Mouse (Mus musculus): ENCODE measurements around the gene Klc3. TPM values are rescaled to one million over a fixed set of nuclear protein-coding genes. Genes with fewer than 3 reads are reported as not detected.

Klc3 gene
- polyA plus RNA-seq, 1 experiment from 2014 or later: 5.7 TPM

- no peak overlapping the region for H3K27ac ChIP-seq (ENCODE audit: low read depth, low read length)
- H3K4me1 ChIP-seq (ENCODE audit: control insufficient read depth, insufficient read depth, low read length): no peaks in the 10 kb centered on the region
- 78% methylated on average over 18 of the region's 18 CpGs for WGBS
- H3K36me3 ChIP-seq (ENCODE audit: control insufficient read depth, insufficient read depth, low read length): no peaks in the 10 kb centered on the region
- no peak for ATAC-seq (ENCODE audit: low FRiP score, low TSS enrichment)
- no peak overlapping the region for H3K4me3 ChIP-seq (ENCODE audit: low read length)
- no peak overlapping the region for H3K9ac ChIP-seq (ENCODE audit: low read depth, low read length)
- H3K9me3 ChIP-seq (ENCODE audit: control insufficient read depth, low read length): no peaks in the 10 kb centered on the region
- H3K27me3 ChIP-seq (ENCODE audit: control insufficient read depth, insufficient read depth, low read length): no peaks in the 10 kb centered on the region
- no peak overlapping the region for H3K4me2 ChIP-seq (replicated peaks; ENCODE audit: low read depth, low read length)
Measured at GRCm38 (mm10) chr7:19375368-19375767, 28.5 kb downstream of the Klc3 start.

- no peak overlapping the region for H3K4me3 ChIP-seq (ENCODE audit: low read length)
- ATAC-seq (ENCODE audit: low FRiP score, low TSS enrichment): no peak
- peaks cover 3% of the 10 kb centered on the region for H3K4me1 ChIP-seq (ENCODE audit: control insufficient read depth, insufficient read depth, low read length)
- H3K27me3 ChIP-seq (ENCODE audit: control insufficient read depth, insufficient read depth, low read length): peaks cover 8% of the 10 kb centered on the region
- no peaks in the 10 kb centered on the region for H3K9me3 ChIP-seq (ENCODE audit: control insufficient read depth, low read length)
- H3K36me3 ChIP-seq (ENCODE audit: control insufficient read depth, insufficient read depth, low read length): no peaks in the 10 kb centered on the region
- H3K9ac ChIP-seq (ENCODE audit: low read depth, low read length): no peak overlapping the region
- no peak overlapping the region for H3K27ac ChIP-seq (ENCODE audit: low read depth, low read length)
- no peak overlapping the region for H3K4me2 ChIP-seq (replicated peaks; ENCODE audit: low read depth, low read length)
- 93% methylated on average over 2 of the region's 2 CpGs for WGBS
Measured at GRCm38 (mm10) chr7:19373367-19373766, 30.5 kb downstream of the Klc3 start.

- Histone ChIP-seq H3K9ac (ENCODE audit: low read depth, low read length) (peak overlapping the region; percentile 32; the same call in 1 of the 2 replicates), H3K36me3 (ENCODE audit: control insufficient read depth, insufficient read depth, low read length) (no peaks in the 10 kb centered on the region), H3K27me3 (ENCODE audit: control insufficient read depth, insufficient read depth, low read length) (peaks cover 8% of the 10 kb centered on the region), H3K9me3 (ENCODE audit: control insufficient read depth, low read length) (no peaks in the 10 kb centered on the region), H3K4me2 (replicated peaks; ENCODE audit: low read depth, low read length) (peak overlapping the region; percentile 57), H3K27ac (ENCODE audit: low read depth, low read length) (no peak overlapping the region), H3K4me3 (ENCODE audit: low read length) (peak overlapping the region; percentile 32), H3K4me1 (ENCODE audit: control insufficient read depth, insufficient read depth, low read length) (peaks cover 3% of the 10 kb centered on the region)
- WGBS: 11% methylated on average over 46 of the region's 46 CpGs
- peak; percentile 78 for ATAC-seq (ENCODE audit: low FRiP score, low TSS enrichment)
Measured at GRCm38 (mm10) chr7:19369823-19370425, 34.0 kb downstream of the Klc3 start.

GRCm38 (mm10) chr7:19368380-19368779, 35.5 kb downstream of the Klc3 start:
- H3K27me3 ChIP-seq (ENCODE audit: control insufficient read depth, insufficient read depth, low read length): peaks cover 8% of the 10 kb centered on the region
- H3K9ac ChIP-seq (ENCODE audit: low read depth, low read length): no peak overlapping the region
- no peaks in the 10 kb centered on the region for H3K36me3 ChIP-seq (ENCODE audit: control insufficient read depth, insufficient read depth, low read length)
- no peak overlapping the region for H3K4me3 ChIP-seq (ENCODE audit: low read length)
- WGBS: 19% methylated on average over 16 of the region's 16 CpGs
- ATAC-seq (ENCODE audit: low FRiP score, low TSS enrichment): no peak
- no peaks in the 10 kb centered on the region for H3K9me3 ChIP-seq (ENCODE audit: control insufficient read depth, low read length)
- H3K4me2 ChIP-seq (replicated peaks; ENCODE audit: low read depth, low read length): no peak overlapping the region
- no peak overlapping the region for H3K27ac ChIP-seq (ENCODE audit: low read depth, low read length)
- peaks cover 3% of the 10 kb centered on the region for H3K4me1 ChIP-seq (ENCODE audit: control insufficient read depth, insufficient read depth, low read length)

GRCm38 (mm10) chr7:19365376-19365775, 38.5 kb downstream of the Klc3 start:
- ATAC-seq (ENCODE audit: low FRiP score, low TSS enrichment): no peak
- Histone ChIP-seq H3K27me3 (ENCODE audit: control insufficient read depth, insufficient read depth, low read length) (peaks cover 8% of the 10 kb centered on the region), H3K36me3 (ENCODE audit: control insufficient read depth, insufficient read depth, low read length) (no peaks in the 10 kb centered on the region), H3K9me3 (ENCODE audit: control insufficient read depth, low read length) (no peaks in the 10 kb centered on the region), H3K4me2 (replicated peaks; ENCODE audit: low read depth, low read length) (no peak overlapping the region), H3K4me3 (ENCODE audit: low read length) (no peak overlapping the region), H3K9ac (ENCODE audit: low read depth, low read length) (no peak overlapping the region), H3K4me1 (ENCODE audit: control insufficient read depth, insufficient read depth, low read length) (peaks cover 7% of the 10 kb centered on the region), H3K27ac (ENCODE audit: low read depth, low read length) (no peak overlapping the region)
- 79% methylated on average over 4 of the region's 4 CpGs for WGBS

- peak; percentile 10; the same call in 1 of the 2 replicates for ATAC-seq (ENCODE audit: low FRiP score, low TSS enrichment)
- 0 out of 2 replicates have a peak, but pooled peaks cover 4% of the 10 kb centered on the region for H3K4me1 ChIP-seq (ENCODE audit: control insufficient read depth, insufficient read depth, low read length)
- WGBS: 4% methylated on average over 18 of the region's 18 CpGs
- H3K36me3 ChIP-seq (ENCODE audit: control insufficient read depth, insufficient read depth, low read length): no peaks in the 10 kb centered on the region
- no peak overlapping the region for H3K27ac ChIP-seq (ENCODE audit: low read depth, low read length)
- peaks cover 3% of the 10 kb centered on the region; the same call in 1 of the 2 replicates for H3K27me3 ChIP-seq (ENCODE audit: control insufficient read depth, insufficient read depth, low read length)
- no peak overlapping the region for H3K9ac ChIP-seq (ENCODE audit: low read depth, low read length)
- no peak overlapping the region for H3K4me2 ChIP-seq (replicated peaks; ENCODE audit: low read depth, low read length)
- H3K9me3 ChIP-seq (ENCODE audit: control insufficient read depth, low read length): no peaks in the 10 kb centered on the region
- H3K4me3 ChIP-seq (ENCODE audit: low read length): no peak overlapping the region
Measured at GRCm38 (mm10) chr7:19363881-19364280, 40.0 kb downstream of the Klc3 start.

GRCm38 (mm10) chr7:19362276-19362675, 41.6 kb downstream of the Klc3 start:
- ATAC-seq (ENCODE audit: low FRiP score, low TSS enrichment): no peak
- Histone ChIP-seq H3K36me3 (ENCODE audit: control insufficient read depth, insufficient read depth, low read length) (peaks cover 3% of the 10 kb centered on the region; the same call in 1 of the 2 replicates), H3K27ac (ENCODE audit: low read depth, low read length) (no peak overlapping the region), H3K9ac (ENCODE audit: low read depth, low read length) (no peak overlapping the region), H3K4me3 (ENCODE audit: low read length) (no peak overlapping the region), H3K9me3 (ENCODE audit: control insufficient read depth, low read length) (no peaks in the 10 kb centered on the region), H3K4me1 (ENCODE audit: control insufficient read depth, insufficient read depth, low read length) (0 out of 2 replicates have a peak, but pooled peaks cover 4% of the 10 kb centered on the region), H3K4me2 (replicated peaks; ENCODE audit: low read depth, low read length) (no peak overlapping the region), H3K27me3 (ENCODE audit: control insufficient read depth, insufficient read depth, low read length) (no peaks in the 10 kb centered on the region)
- 59% methylated on average over 4 of the region's 4 CpGs for WGBS

GRCm38 (mm10) chr7:19361720-19362119, 42.2 kb downstream of the Klc3 start:
- Histone ChIP-seq H3K4me2 (replicated peaks; ENCODE audit: low read depth, low read length) (peak overlapping the region; percentile 98), H3K4me1 (ENCODE audit: control insufficient read depth, insufficient read depth, low read length) (0 out of 2 replicates have a peak, but pooled peaks cover 4% of the 10 kb centered on the region), H3K27me3 (ENCODE audit: control insufficient read depth, insufficient read depth, low read length) (no peaks in the 10 kb centered on the region), H3K9ac (ENCODE audit: low read depth, low read length) (no peak overlapping the region), H3K9me3 (ENCODE audit: control insufficient read depth, low read length) (no peaks in the 10 kb centered on the region), H3K27ac (ENCODE audit: low read depth, low read length) (no peak overlapping the region), H3K4me3 (ENCODE audit: low read length) (peak overlapping the region; percentile 82), H3K36me3 (ENCODE audit: control insufficient read depth, insufficient read depth, low read length) (peaks cover 7% of the 10 kb centered on the region; the same call in 1 of the 2 replicates)
- WGBS: 13% methylated on average over 16 of the region's 16 CpGs
- ATAC-seq (ENCODE audit: low FRiP score, low TSS enrichment): peak; percentile 0; the same call in 1 of the 2 replicates

- Histone ChIP-seq H3K4me1 (ENCODE audit: control insufficient read depth, insufficient read depth, low read length) (0 out of 2 replicates have a peak, but pooled peaks cover 4% of the 10 kb centered on the region), H3K4me2 (replicated peaks; ENCODE audit: low read depth, low read length) (peak overlapping the region; percentile 98), H3K4me3 (ENCODE audit: low read length) (peak overlapping the region; percentile 82), H3K36me3 (ENCODE audit: control insufficient read depth, insufficient read depth, low read length) (peaks cover 13% of the 10 kb centered on the region), H3K27ac (ENCODE audit: low read depth, low read length) (no peak overlapping the region), H3K9me3 (ENCODE audit: control insufficient read depth, low read length) (no peaks in the 10 kb centered on the region), H3K27me3 (ENCODE audit: control insufficient read depth, insufficient read depth, low read length) (no peaks in the 10 kb centered on the region), H3K9ac (ENCODE audit: low read depth, low read length) (peak overlapping the region; percentile 69)
- ATAC-seq (ENCODE audit: low FRiP score, low TSS enrichment): peak; percentile 71
- WGBS: under 1% methylated on average over 27 of the region's 27 CpGs
Measured at GRCm38 (mm10) chr7:19360944-19361343, 43.0 kb downstream of the Klc3 start.
